Mouse (Mus musculus) midbrain, postnatal 0 days (tissue): ENCODE measurements at regions not wholly inside any gene's neighbourhood (a gene's known extent, or its start where the extent isn't known, plus 50 kb on each side); places are given as distances from the start of the nearest gene placed in this dataset.

Source experiments
- ATAC-seq: fragments of 200-750 bp; cut with Nextera tagmentation; 2 replicates; pipeline ENCODE4 v1.8.0; 2017; ENCODE audit warnings: moderate number of reproducible peaks, mild to moderate bottlenecking, moderate TSS enrichment, moderate library complexity; ENCODE audit not compliant: low FRiP score
- DNase-seq: peaks from one replicate; pipeline ENCODE4 v3.0.0-alpha.2; 2015; ENCODE audit warnings: low spot score
- H3K27ac ChIP-seq: fragments of 300-500 bp; sonication (generic); 2 replicates; pipeline ENCODE4 v1.5.1; 2014; ENCODE audit warnings: low read depth, mild to moderate bottlenecking, low read length, mixed read lengths
- H3K27me3 ChIP-seq: fragments of 300-500 bp; sonication (generic); 2 replicates; pipeline ENCODE4 v1.6.1; 2014; ENCODE audit warnings: low read length, control low read depth, mixed read lengths; ENCODE audit not compliant: insufficient read depth
- H3K36me3 ChIP-seq: fragments of 300-500 bp; sonication (generic); 2 replicates; pipeline ENCODE4 v1.6.1; 2014; ENCODE audit warnings: low read length, control low read depth, mixed read lengths; ENCODE audit not compliant: insufficient read depth
- H3K4me1 ChIP-seq: fragments of 300-500 bp; sonication (generic); 2 replicates; pipeline ENCODE4 v1.6.1; 2014; ENCODE audit warnings: mild to moderate bottlenecking, control low read depth, antibody characterized with exemption, low read length, mixed read lengths; ENCODE audit not compliant: insufficient read depth
- H3K4me2 ChIP-seq: fragments of 300-500 bp; sonication (generic); 2 replicates; pipeline ENCODE4 v1.6.1; 2014; ENCODE audit warnings: low read depth, mild to moderate bottlenecking, low read length, mixed read lengths; ENCODE audit not compliant: poor library complexity, severe bottlenecking
- H3K4me3 ChIP-seq: fragments of 300-500 bp; sonication (generic); 2 replicates; pipeline ENCODE4 v1.5.1; 2014; ENCODE audit warnings: low read depth, mild to moderate bottlenecking, low read length, moderate library complexity
- H3K9ac ChIP-seq: fragments of 300-500 bp; sonication (generic); replicated peaks from 2 replicates; pipeline ENCODE4 v1.6.1; 2014; ENCODE audit warnings: mild to moderate bottlenecking, low read length, moderate library complexity, mixed read lengths; ENCODE audit not compliant: poor library complexity, severe bottlenecking
- H3K9me3 ChIP-seq: fragments of 300-500 bp; sonication (generic); 2 replicates; pipeline ENCODE4 v1.6.1; 2016; ENCODE audit warnings: low read length, control low read depth
- CTCF ChIP-seq: IDR thresholded peaks from 2 replicates; pipeline ENCODE4 v1.5.1; 2016; ENCODE audit warnings: antibody characterized with exemption, mild to moderate bottlenecking
- WGBS: fragments of 180-500 bp; shearing (Covaris S2); extraction: QIAGEN DNeasy Blood & Tissue Kit; methylation state at CpG from one replicate; pipeline ENCODE4 v1.1.7; 2014; 5-methylcytosine and 5-hydroxymethylcytosine counted together

GRCm38 (mm10) chr2:137536581-137536980 lies 420.1 kb upstream of the Jag1 start:
- DNase-seq (no peak), ATAC-seq (no peak)
- Histone ChIP-seq H3K4me2 (no peak overlapping the region), H3K27ac (no peak overlapping the region), H3K4me1 (no peaks in the 10 kb centered on the region), H3K36me3 (no peaks in the 10 kb centered on the region), H3K9ac (no peak overlapping the region), H3K9me3 (no peaks in the 10 kb centered on the region), H3K27me3 (no peaks in the 10 kb centered on the region), H3K4me3 (no peak overlapping the region)
- no peak for TF ChIP-seq CTCF
- 63% methylated on average over 2 of the region's 2 CpGs for whole genome bisulfite sequencing

GRCm38 (mm10) chr2:137516271-137516670 lies 399.8 kb upstream of the Jag1 start:
- Histone ChIP-seq H3K27me3 (no peaks in the 10 kb centered on the region), H3K9ac (no peak overlapping the region), H3K27ac (no peak overlapping the region), H3K4me3 (no peak overlapping the region), H3K4me2 (no peak overlapping the region), H3K36me3 (no peaks in the 10 kb centered on the region), H3K4me1 (no peaks in the 10 kb centered on the region), H3K9me3 (no peaks in the 10 kb centered on the region)
- ATAC-seq (no peak), DNase-seq (no peak)
- TF ChIP-seq CTCF: no peak
- WGBS: 86% methylated on average over 2 of the region's 2 CpGs

- H3K9me3 ChIP-seq: no peaks in the 10 kb centered on the region
- 58% methylated on average over 3 of the region's 3 CpGs for WGBS
- no peaks in the 10 kb centered on the region for H3K27me3 ChIP-seq
- H3K4me1 ChIP-seq: no peaks in the 10 kb centered on the region
- no peak overlapping the region for H3K27ac ChIP-seq
- H3K9ac ChIP-seq: no peak overlapping the region
- H3K4me3 ChIP-seq: no peak overlapping the region
- no peak for TF ChIP-seq CTCF
- ATAC-seq: no peak
- no peaks in the 10 kb centered on the region for H3K36me3 ChIP-seq
- no peak overlapping the region for H3K4me2 ChIP-seq
- DNase-seq: no peak
Measured at GRCm38 (mm10) chr2:137515043-137515442, 398.6 kb upstream of the Jag1 start.

GRCm38 (mm10) chr2:137513895-137514506 lies 397.6 kb upstream of the Jag1 start:
- no peak for ATAC-seq
- Histone ChIP-seq H3K36me3 (no peaks in the 10 kb centered on the region), H3K27me3 (no peaks in the 10 kb centered on the region), H3K4me3 (no peak overlapping the region), H3K9me3 (no peaks in the 10 kb centered on the region), H3K9ac (no peak overlapping the region), H3K27ac (no peak overlapping the region), H3K4me2 (no peak overlapping the region), H3K4me1 (no peaks in the 10 kb centered on the region)
- no peak for TF ChIP-seq CTCF
- no peak for DNase-seq
- 32% methylated on average over 2 of the region's 2 CpGs for WGBS

GRCm38 (mm10) chr2:137510671-137511235 lies 394.3 kb upstream of the Jag1 start:
- H3K4me2 ChIP-seq: no peak overlapping the region
- H3K4me3 ChIP-seq: no peak overlapping the region
- no peaks in the 10 kb centered on the region for H3K27me3 ChIP-seq
- TF ChIP-seq CTCF: no peak
- no peaks in the 10 kb centered on the region for H3K9me3 ChIP-seq
- no peak overlapping the region for H3K27ac ChIP-seq
- no peak overlapping the region for H3K9ac ChIP-seq
- no peaks in the 10 kb centered on the region for H3K4me1 ChIP-seq
- ATAC-seq: no peak
- DNase-seq: no peak
- H3K36me3 ChIP-seq: no peaks in the 10 kb centered on the region
- WGBS: 80% methylated on average over 3 of the region's 3 CpGs

- Histone ChIP-seq H3K27me3 (no peaks in the 10 kb centered on the region), H3K4me3 (no peak overlapping the region), H3K36me3 (no peaks in the 10 kb centered on the region), H3K9me3 (no peaks in the 10 kb centered on the region), H3K27ac (no peak overlapping the region), H3K4me2 (no peak overlapping the region), H3K4me1 (no peaks in the 10 kb centered on the region), H3K9ac (no peak overlapping the region)
- no peak for DNase-seq
- no peak for ATAC-seq
- 88% methylated on average over 1 of the region's 1 CpGs for WGBS
- no peak for TF ChIP-seq CTCF
Measured at GRCm38 (mm10) chr2:137501236-137501635, 384.8 kb upstream of the Jag1 start.
